Mouse (Mus musculus): ENCODE measurements around the gene Lrmda. TPM values are rescaled to one million over a fixed set of nuclear protein-coding genes. Genes with fewer than 3 reads are reported as not detected.

Gene Lrmda
- polyA plus RNA-seq, 1 experiment from 2014 or later = 0.87 TPM

DNA sequence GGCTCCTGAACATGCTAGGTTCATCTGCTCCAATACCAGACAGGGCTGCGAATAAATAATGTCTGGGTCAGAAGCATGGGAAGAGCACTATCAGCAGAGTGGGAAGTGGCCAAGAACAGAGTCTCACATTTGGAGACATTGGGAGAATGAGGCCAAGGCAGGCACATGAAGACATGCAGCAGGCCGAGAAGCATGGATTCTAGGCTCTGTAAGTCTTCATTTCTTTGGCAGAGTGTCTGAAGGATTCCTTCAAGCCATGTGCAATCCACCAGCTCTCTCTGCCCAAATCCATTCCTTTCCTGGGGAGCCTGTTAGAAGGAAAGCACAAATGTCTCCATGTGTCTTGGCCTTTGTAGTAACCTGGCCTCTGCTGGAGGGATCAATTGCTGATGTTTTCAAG, 902.3 kb downstream of the Lrmda start:
- Histone ChIP-seq H3K4me1 (replicated peaks) (0 out of 2 replicates have a peak, but pooled peaks cover 6% of the 10 kb centered on the region), H3K36me3 (no peaks in the 10 kb centered on the region), H3K4me2 (replicated peaks) (no peak overlapping the region), H3K27me3 (replicated peaks) (no peaks in the 10 kb centered on the region), H3K4me3 (replicated peaks) (no peak overlapping the region), H3K27ac (no peak overlapping the region), H3K9ac (no peak overlapping the region), H3K9me3 (no peaks in the 10 kb centered on the region)
- 84% methylated on average over 2 of the region's 2 CpGs for WGBS
- ATAC-seq = 0 out of 2 replicates have a peak, but pooled peaks have one; percentile 31

DNA sequence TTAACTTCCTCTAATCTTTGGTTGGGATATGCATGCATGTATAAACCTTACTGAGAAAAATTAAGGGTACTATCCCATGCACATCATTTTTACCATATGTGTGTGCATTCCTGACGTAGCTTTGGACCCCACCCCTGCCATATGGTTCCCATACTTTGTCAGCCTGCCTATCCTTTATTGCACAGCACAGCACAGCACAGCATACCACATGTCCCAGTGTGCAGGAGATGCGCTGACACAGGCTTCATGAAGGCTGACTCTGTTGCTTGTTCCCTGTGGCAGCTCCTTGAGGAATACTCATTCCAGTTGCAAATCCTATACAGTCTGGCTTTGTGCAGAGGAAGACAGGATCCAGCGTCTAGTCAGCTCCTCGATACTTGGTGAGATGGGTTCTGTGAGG, 903.1 kb downstream of the Lrmda start:
- no peaks in the 10 kb centered on the region for H3K36me3 ChIP-seq
- H3K4me3 ChIP-seq (replicated peaks) = no peak overlapping the region
- H3K9ac ChIP-seq = no peak overlapping the region
- H3K9me3 ChIP-seq = no peaks in the 10 kb centered on the region
- no peak overlapping the region for H3K4me2 ChIP-seq (replicated peaks)
- no peaks in the 10 kb centered on the region for H3K27me3 ChIP-seq (replicated peaks)
- ATAC-seq = no peak
- 0 out of 2 replicates have a peak, but pooled peaks cover 6% of the 10 kb centered on the region for H3K4me1 ChIP-seq (replicated peaks)
- H3K27ac ChIP-seq = no peak overlapping the region
- 83% methylated on average over 4 of the region's 4 CpGs for WGBS

DNA sequence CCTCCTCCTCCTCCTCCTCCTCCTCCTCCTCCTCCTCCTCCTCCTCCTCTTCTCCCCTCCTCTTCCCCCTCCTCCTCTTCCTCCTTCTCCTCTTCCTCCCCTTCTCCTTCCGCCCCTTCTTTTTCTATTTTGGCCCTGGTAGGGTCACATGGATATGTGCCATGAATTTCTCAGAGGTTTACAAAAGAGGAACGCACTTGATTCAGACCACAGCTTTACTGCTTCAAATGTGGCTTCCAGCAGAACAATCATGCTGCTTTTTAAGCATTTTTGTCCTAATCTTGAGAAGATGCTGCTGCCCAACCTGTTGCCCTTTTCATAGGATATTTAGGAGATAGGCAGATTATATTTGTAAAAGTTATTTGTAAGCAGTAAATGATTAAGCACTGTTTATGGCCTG, 903.7 kb downstream of the Lrmda start:
- H3K4me2 ChIP-seq (replicated peaks) = no peak overlapping the region

DNA sequence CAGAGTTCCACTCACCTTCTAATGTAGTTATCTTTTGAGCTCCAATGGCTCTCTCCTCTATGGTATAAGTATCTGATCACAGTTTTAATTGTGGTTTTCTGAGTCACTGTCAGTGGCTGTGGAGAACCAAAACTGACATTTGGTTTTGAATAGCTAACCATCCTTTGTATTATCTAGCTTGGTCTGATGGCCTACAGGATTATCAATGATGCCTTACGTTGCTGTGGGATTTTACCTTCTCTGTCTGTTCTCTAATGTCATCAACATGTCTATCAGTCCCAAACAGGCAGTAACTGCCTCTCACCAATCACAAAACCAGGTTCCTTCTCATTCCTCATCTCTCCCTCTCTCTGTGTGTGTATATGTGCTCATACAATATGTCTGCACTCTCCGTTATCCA, 908.8 kb downstream of the Lrmda start:
- H3K4me3 ChIP-seq (replicated peaks) = no peak overlapping the region
- WGBS = 94% methylated on average over 2 of the region's 2 CpGs
- no peaks in the 10 kb centered on the region for H3K27me3 ChIP-seq (replicated peaks)
- H3K9me3 ChIP-seq = no peaks in the 10 kb centered on the region
- no peak overlapping the region for H3K4me2 ChIP-seq (replicated peaks)
- H3K9ac ChIP-seq = no peak overlapping the region
- H3K4me1 ChIP-seq (replicated peaks) = peaks cover 11% of the 10 kb centered on the region
- H3K27ac ChIP-seq = no peak overlapping the region
- no peaks in the 10 kb centered on the region for H3K36me3 ChIP-seq
- no peak for ATAC-seq

More for the DNA sequence above, 903.7 kb downstream of the Lrmda start:
- Histone ChIP-seq H3K9me3 (no peaks in the 10 kb centered on the region), H3K4me3 (replicated peaks) (no peak overlapping the region), H3K9ac (no peak overlapping the region), H3K4me1 (replicated peaks) (0 out of 2 replicates have a peak, but pooled peaks cover 6% of the 10 kb centered on the region), H3K27me3 (replicated peaks) (no peaks in the 10 kb centered on the region), H3K36me3 (no peaks in the 10 kb centered on the region), H3K27ac (no peak overlapping the region)
- ATAC-seq = no peak
- WGBS = 58% methylated on average over 1 of the region's 2 CpGs

DNA sequence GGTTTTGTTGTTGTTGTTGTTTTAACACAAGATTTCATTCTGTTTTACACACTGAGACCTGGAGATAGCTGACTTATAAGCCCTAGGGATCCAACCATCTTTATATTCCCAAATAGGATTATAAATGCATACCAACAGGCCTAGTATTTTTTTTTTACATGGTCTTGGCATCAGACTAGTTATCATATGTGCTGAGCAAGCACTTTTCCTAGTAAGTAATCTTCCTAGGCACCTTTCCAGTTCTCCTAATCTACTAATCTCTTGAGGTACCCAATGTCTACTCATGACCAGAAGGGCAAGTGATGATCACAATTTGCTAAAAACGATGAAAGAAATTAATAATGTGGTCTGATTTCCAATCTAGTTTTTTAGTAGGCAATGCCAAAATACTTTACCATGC, 909.2 kb downstream of the Lrmda start:
- Histone ChIP-seq H3K36me3 (no peaks in the 10 kb centered on the region), H3K9ac (no peak overlapping the region), H3K27ac (no peak overlapping the region), H3K27me3 (replicated peaks) (no peaks in the 10 kb centered on the region), H3K9me3 (no peaks in the 10 kb centered on the region), H3K4me2 (replicated peaks) (no peak overlapping the region), H3K4me3 (replicated peaks) (no peak overlapping the region), H3K4me1 (replicated peaks) (peaks cover 11% of the 10 kb centered on the region)
- WGBS = 96% methylated on average over 1 of the region's 1 CpGs
- no peak for ATAC-seq

DNA sequence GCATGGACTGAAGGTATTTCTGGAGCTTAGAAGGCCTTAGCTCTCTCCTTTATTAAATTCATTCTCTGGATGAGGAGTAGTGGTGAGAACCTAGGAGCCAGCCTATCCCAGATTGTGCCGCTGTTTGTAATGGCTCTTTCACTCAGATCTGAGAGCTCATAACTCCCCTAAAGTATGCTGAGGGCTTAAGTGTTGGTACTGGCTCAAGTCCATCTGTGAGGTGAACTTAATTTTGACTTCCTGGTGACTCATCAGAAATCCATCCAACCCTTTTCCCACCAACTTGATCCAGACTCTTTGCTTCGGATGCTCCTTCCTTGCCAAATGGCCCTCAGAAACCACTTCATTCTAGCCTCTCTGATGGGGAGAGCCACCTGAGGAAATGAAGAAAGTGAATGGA, 910.1 kb downstream of the Lrmda start:
- Histone ChIP-seq H3K4me3 (replicated peaks) (no peak overlapping the region), H3K27ac (no peak overlapping the region), H3K4me1 (replicated peaks) (peaks cover 11% of the 10 kb centered on the region), H3K4me2 (replicated peaks) (no peak overlapping the region), H3K9ac (no peak overlapping the region), H3K9me3 (no peaks in the 10 kb centered on the region), H3K36me3 (no peaks in the 10 kb centered on the region), H3K27me3 (replicated peaks) (no peaks in the 10 kb centered on the region)
- ATAC-seq = no peak
- WGBS = 87% methylated on average over 2 of the region's 2 CpGs

DNA sequence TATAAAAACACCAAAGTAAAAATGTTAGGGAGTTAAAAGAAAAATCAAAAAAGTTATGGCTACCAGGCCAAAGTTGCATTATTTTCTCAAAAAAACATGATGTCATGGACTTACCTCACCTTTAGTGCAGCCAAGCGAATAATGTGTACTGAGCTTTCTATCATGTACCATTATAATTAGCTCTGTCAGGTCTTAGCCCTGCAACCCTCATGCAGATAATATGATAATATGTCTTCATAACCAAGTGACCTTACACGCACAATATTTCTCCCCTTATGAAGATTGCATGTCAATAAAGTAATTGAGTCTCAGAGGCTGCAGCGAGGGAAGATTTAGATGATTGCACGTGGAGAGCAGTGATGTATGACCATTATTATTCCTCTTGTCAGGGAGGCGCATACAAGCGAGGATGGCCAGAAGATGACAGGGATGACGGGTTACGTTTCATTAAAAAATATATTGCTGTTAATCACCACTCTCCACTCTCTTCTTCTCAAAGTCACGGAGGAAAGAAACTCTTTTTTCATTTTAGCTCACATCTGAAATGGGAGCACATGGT, 911.1 kb downstream of the Lrmda start:
- Histone ChIP-seq H3K4me2 (replicated peaks) (no peak overlapping the region), H3K4me1 (replicated peaks) (peaks cover 11% of the 10 kb centered on the region), H3K36me3 (no peaks in the 10 kb centered on the region), H3K9me3 (no peaks in the 10 kb centered on the region), H3K4me3 (replicated peaks) (no peak overlapping the region), H3K27me3 (replicated peaks) (no peaks in the 10 kb centered on the region), H3K27ac (no peak overlapping the region), H3K9ac (no peak overlapping the region)
- ATAC-seq = no peak
- 68% methylated on average over 9 of the region's 9 CpGs for WGBS

DNA sequence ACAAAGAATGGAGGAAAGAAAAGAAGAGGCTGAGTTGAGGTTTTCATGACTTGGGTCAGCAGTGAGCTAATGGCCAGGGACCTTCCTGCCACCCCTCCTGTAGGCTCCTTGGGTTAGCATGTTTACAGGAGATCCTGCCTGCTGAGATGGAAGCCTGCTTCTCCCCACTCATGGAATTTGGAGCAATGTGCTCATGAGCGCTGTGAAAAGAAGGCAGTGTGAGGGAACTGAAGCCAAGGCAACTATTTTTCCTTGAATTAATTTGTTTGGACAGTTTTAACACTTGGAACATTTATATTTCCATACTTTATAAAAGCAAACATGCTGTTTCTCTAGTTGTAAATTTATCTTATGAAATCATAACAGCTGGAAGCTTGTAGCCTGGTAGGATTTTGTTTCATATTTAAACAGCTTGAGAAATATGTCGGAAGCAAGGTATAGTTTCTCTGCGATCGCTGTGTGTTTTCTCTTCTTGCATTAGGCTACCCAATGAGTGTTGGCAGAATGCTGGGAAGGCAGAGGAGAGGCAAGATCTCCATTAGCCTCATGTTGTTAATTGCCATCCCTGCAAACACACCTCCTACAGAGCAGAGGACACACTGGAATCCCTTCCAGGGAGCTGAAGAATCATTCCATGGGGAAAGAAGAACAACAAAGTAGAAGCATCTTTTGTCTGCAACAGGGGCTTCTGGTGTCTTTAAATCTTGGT, 911.8 kb downstream of the Lrmda start:
- no peaks in the 10 kb centered on the region for H3K9me3 ChIP-seq
- no peaks in the 10 kb centered on the region for H3K27me3 ChIP-seq (replicated peaks)
- H3K4me1 ChIP-seq (replicated peaks) = peaks cover 11% of the 10 kb centered on the region
- no peak overlapping the region for H3K4me3 ChIP-seq (replicated peaks)
- no peak overlapping the region for H3K4me2 ChIP-seq (replicated peaks)
- no peak overlapping the region for H3K9ac ChIP-seq
- ATAC-seq = peak; percentile 58; the same call in 1 of the 2 replicates
- peak overlapping the region; percentile 37; the same call in 1 of the 2 replicates for H3K27ac ChIP-seq
- WGBS = 51% methylated on average over 4 of the region's 4 CpGs
- no peaks in the 10 kb centered on the region for H3K36me3 ChIP-seq

DNA sequence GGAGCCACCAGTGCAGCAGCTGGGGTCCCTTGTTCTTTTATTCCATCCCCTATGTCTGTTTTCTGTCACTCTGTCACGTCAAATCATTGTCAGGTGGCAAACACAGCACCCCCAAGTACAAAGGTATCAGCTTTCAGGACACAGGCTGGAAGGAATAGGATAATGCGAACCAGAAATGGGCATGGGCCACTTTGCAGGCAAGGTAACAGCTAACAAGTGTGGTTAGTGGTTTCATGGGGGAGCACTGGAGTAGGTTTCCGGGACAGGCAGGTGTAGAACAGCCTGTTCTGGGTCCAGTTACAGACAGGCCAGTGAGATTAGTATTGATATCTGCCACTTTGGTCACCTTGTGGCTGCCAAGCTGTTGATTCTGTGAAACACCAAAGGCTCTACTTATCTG, 917.2 kb downstream of the Lrmda start:
- no peak for ATAC-seq
- 75% methylated on average over 3 of the region's 3 CpGs for WGBS

DNA sequence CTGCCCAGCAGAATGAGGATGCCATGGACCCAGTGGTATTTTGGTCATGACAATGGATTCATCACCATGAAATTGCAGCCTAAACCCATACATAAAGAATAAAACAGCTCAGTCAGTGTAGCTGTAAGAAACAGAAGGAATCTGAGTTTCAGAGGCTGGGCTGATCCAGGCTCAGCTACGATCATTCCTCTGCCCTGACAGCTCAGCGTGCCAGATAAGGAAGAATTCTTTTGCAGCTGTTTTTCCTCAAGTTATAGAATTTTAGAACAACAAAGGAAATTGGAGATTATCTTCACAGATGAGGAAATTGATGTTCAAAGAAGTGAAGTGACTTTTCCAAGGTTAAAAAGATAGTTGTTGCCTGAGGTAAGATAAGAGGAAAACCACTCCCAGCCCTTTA, 921.1 kb downstream of the Lrmda start:
- Histone ChIP-seq H3K4me3 (replicated peaks) (no peak overlapping the region), H3K9ac (no peak overlapping the region), H3K27ac (no peak overlapping the region), H3K4me1 (replicated peaks) (0 out of 2 replicates have a peak, but pooled peaks cover 10% of the 10 kb centered on the region), H3K36me3 (no peaks in the 10 kb centered on the region), H3K4me2 (replicated peaks) (no peak overlapping the region), H3K9me3 (no peaks in the 10 kb centered on the region), H3K27me3 (replicated peaks) (no peaks in the 10 kb centered on the region)
- 25% methylated on average over 2 of the region's 2 CpGs for WGBS
- ATAC-seq = no peak

More for the DNA sequence above, 917.2 kb downstream of the Lrmda start:
- Histone ChIP-seq H3K4me1 (replicated peaks) (0 out of 2 replicates have a peak, but pooled peaks cover 9% of the 10 kb centered on the region), H3K4me3 (replicated peaks) (no peak overlapping the region), H3K9ac (no peak overlapping the region), H3K9me3 (no peaks in the 10 kb centered on the region), H3K27ac (no peak overlapping the region), H3K27me3 (replicated peaks) (no peaks in the 10 kb centered on the region), H3K36me3 (no peaks in the 10 kb centered on the region), H3K4me2 (replicated peaks) (no peak overlapping the region)

DNA sequence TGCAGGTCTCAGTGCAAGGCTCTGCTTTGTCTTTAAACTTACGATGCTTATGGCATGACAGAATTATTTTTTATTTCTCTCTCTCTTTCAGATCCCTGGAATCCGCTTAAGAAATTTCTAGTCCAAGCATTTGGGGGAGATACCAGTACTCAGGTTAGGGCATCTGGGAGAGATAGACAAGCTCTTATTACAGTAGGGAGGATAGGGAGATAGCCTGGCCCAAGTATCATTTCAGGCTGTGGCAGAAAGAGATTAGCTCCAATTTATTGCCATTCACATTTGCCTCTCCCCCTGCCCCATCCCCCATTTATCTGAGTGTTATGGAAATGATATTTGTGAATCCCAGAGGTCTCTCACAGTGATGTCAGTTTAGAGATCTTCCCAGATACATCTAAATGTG, 923.1 kb downstream of the Lrmda start:
- 37% methylated on average over 2 of the region's 2 CpGs for WGBS

DNA sequence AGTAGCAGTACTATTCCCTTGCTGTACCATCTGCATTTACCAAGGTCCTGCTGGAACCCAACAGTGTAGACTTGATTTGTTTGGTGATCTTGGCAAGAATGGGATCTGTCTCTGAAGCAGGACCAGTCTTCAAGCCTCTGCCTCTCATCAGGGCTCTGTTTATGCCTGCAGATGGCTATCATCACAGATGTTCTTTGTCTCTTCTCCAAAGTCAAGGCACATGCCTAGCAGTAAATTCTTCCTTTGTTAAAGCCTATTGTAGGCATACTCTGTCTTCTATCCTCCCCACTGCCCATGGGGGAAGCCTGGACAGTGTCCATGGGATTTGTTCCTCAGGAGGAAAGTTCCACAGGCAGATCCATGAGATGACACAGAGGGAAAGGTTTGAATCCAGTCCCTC, 930.0 kb downstream of the Lrmda start:
- Histone ChIP-seq H3K27ac (no peak overlapping the region), H3K9ac (no peak overlapping the region), H3K27me3 (replicated peaks) (no peaks in the 10 kb centered on the region), H3K9me3 (no peaks in the 10 kb centered on the region), H3K4me2 (replicated peaks) (no peak overlapping the region), H3K4me3 (replicated peaks) (no peak overlapping the region), H3K36me3 (no peaks in the 10 kb centered on the region), H3K4me1 (replicated peaks) (no peaks in the 10 kb centered on the region)
- no peak for ATAC-seq

More for the DNA sequence above, 923.1 kb downstream of the Lrmda start:
- Histone ChIP-seq H3K27ac (no peak overlapping the region), H3K4me2 (replicated peaks) (no peak overlapping the region), H3K27me3 (replicated peaks) (no peaks in the 10 kb centered on the region), H3K9me3 (no peaks in the 10 kb centered on the region), H3K36me3 (no peaks in the 10 kb centered on the region), H3K9ac (no peak overlapping the region), H3K4me1 (replicated peaks) (0 out of 2 replicates have a peak, but pooled peaks cover 10% of the 10 kb centered on the region), H3K4me3 (replicated peaks) (no peak overlapping the region)
- ATAC-seq = no peak

DNA sequence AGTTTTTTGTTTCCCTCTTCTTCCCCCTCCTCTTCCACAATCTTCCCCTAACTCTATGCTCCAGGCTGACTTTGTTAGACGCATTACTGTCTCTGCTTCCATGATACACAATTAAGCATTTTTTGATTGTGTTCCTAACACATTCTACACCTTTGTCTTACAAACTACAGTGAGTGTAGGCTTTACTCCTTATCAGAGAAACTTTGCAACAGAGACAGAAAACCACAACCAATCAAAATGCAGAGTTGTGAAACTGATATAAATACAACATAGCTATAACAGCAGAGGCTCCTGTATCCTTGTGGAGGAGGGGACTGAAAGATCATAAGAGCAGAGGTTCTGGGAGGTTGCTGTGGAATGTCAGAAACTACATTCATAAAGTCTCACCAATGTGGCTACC, 933.5 kb downstream of the Lrmda start:
- H3K36me3 ChIP-seq = no peaks in the 10 kb centered on the region
- H3K4me2 ChIP-seq (replicated peaks) = no peak overlapping the region
- no peaks in the 10 kb centered on the region for H3K9me3 ChIP-seq
- no peak overlapping the region for H3K9ac ChIP-seq
- H3K27ac ChIP-seq = no peak overlapping the region
- 79% methylated on average over 1 of the region's 1 CpGs for WGBS
- no peak overlapping the region for H3K4me3 ChIP-seq (replicated peaks)
- H3K4me1 ChIP-seq (replicated peaks) = no peaks in the 10 kb centered on the region
- no peaks in the 10 kb centered on the region for H3K27me3 ChIP-seq (replicated peaks)
- ATAC-seq = no peak

Measured in intestine, embryonic 15.5 days (tissue).